Mouse (Mus musculus): ENCODE measurements around the gene Lrmp. TPM values are rescaled to one million over a fixed set of nuclear protein-coding genes. Genes with fewer than 3 reads are reported as not detected.
"Not testable (repeated sequence)": the region's sequence is repeated elsewhere in the genome, so short reads cannot be mapped to it uniquely, and the experiment has no call there.

The Lrmp gene
- 1 to 10 TPM in 1 of 4 experiments, under 1 TPM in 2, not detected in 1; 0.25 to 1.1 (median 0.34) TPM for total RNA-seq (2022)

DNA sequence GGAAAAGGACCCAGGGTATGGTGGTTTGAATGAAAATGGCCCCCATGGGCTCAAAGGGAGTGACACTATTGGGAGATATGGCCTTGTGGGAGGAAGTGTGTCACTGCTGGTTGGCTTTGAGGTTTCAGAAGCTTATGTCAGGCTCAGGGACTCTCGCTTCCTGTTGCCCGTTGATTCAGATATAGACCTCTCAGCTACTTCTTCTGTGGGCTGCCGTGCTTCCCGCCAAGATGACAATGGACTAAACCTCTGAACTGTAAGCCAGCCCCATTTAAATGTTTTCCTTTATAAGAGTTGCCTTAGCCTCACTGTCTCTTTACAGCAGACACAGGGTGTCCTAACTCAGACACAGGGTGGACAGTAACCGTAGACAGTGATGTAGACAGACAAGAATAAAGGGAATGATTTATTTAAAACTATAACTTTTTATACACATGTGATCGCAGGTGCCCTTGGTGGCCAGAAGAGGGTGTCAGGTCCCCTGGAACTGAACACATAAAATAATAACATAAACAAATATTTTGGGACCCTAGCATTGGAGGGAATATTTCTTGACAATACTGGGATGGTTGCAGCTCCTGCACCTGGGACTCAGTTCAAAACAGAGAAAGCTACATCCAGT is at the start of gene Lrmp:
TSS of gene Lrmp (plus strand) at position 178 of the 622 bp plus-strand sequence.
- DNase-seq (ENCODE audit: low spot score in 2 of 2), result no peak

GRCm38 (mm10) chr6:145066416-145066815 is 49.0 kb upstream of the Lrmp start:
- no peak for DNase-seq (ENCODE audit: low spot score in 2 of 2)

GRCm38 (mm10) chr6:145067679-145068078 is 47.8 kb upstream of the Lrmp start:
- DNase-seq (ENCODE audit: low spot score in 2 of 2), result no peak

DNA sequence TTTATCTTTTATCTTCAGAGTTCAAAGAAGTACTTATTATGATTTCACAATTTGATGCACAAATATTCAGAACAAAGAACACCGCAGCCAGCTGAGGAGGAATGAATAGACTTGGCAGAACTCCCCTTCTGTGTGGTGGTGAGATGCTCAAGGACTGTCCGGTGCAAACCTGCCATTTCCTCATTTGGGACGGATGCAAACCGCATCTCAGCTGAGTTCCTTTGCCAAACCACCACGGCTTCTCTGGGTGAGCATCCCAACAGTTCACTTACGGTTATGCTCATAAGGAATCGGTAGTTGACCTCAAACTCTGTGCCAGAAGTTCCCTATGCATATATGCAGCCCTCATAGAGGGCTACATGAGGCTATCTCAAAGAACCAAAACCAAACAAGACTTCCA is 46.1 kb upstream of the Lrmp start:
- DNase-seq (ENCODE audit: low spot score in 2 of 2), result no peak

DNA sequence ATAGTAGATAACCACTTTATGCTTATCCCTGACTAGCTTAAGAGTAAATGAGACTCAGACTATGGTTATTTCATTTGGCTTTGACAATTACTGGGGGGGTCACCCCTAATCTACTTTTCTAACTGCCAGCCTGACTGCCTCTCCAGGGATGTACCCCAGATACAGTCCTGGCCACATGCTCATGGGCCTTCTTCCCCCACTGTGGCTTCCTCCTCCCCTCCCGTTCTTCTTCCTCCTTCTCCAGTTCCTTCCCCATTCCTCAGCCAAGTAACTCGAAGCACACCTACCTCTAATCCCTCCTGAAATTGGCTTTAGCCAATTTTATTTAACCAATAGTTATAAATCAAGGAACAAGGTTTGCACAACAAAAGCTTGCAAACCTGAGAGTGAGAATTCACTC is 45.5 kb upstream of the Lrmp start:
- no peak for DNase-seq (ENCODE audit: low spot score in 2 of 2)

DNA sequence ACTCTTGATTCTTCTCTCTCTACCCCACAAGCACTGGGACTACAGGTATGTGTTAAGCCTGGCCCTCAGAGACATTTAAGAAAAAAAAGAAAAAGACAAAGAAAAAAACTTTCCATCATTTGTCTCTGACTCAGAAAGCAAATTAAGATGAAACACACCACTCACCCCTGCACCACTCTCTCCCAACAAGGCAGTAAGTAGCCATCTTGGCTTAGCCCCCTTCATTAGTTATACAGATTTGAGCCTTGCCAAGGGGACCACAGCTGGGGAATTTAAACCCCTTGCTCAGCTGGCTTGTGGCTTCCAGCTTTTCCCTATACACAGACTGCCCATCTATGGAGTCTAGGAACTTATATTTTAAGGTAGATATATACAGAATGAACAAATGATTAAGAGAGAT is 41.0 kb upstream of the Lrmp start:
- DNase-seq (ENCODE audit: low spot score in 2 of 2), result no peak

- DNase-seq (ENCODE audit: low spot score in 2 of 2), result no peak
These were observed 40.3 kb upstream of the Lrmp start for GRCm38 (mm10) chr6:145075088-145075547.

- DNase-seq (ENCODE audit: low spot score in 2 of 2), result no peak
These were observed 39.8 kb upstream of the Lrmp start, which contains the start of gene Bcat1 for GRCm38 (mm10) chr6:145075548-145076224. TSS of gene Bcat1 (minus strand) at chr6:145076184.

DNA sequence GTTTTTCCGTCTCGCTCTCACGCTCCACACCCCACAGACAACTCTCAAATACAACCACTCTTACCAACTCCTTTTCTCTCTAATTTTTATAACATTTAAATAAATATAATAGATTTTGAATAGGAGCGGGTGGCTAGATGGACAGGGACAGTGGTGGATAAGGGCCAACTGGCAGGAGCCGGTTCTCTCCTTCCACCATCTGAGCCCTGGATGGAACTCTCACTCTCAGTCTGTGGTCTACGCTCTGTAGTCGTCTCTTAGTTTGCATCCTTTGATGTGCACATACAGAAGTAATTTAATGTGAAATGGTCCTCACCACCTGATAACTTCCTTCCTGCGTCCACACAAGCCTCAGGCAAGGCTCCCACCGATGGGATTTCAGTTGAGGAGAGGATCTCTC is 39.2 kb upstream of the Lrmp start:
- DNase-seq (ENCODE audit: low spot score in 2 of 2), result no peak

DNA sequence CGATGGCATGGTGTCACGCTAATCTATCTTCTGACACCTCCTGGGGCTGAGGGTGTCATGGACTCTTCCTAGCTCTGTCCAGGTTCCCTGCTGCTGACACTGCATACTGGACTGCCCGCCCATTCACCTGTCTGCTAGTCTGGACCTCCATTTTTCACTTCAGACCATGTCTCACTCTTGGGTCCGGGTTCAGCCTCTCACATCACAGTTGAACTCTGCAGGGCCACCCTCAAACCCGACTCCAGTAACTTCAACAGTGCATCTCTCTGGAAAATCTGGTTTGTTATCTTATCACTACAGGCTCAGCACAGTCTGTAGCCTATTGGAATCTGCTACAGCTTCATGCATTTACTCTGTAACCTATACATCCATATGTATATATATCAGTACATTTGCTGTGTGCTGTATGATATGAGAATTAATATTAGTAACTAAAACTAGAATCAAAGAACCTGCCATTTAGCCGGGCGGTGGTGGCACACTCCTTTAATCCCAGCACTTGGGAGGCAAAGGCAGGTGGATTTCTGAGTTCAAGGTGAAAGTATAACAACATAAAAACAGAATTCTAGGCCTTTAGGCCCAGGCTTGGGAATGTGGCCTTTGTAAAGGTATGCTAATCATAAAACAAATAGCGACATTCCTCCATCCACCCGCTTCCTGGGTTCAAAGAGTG is 36.2 kb upstream of the Lrmp start:
- DNase-seq (ENCODE audit: low spot score in 2 of 2), result no peak

DNA sequence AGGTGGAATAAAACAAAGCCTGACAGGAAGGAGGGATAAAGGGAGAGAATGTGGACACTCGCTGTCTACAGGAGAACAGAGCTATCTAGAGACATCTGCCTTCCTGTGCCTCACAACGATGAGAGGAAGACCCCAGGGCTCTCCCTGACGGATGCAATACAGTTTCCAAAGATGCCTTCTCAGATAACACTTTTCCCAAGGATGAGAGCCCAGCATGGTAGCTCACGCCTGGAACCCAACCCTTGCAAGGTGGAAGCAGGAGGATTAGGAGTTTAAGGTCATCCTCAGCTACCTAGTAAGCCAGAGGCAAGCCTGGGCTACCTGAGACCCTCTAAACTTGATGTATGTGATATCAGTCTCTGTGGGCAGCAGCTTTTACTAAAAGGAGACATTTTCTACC is 33.7 kb upstream of the Lrmp start:
- DNase-seq (ENCODE audit: low spot score in 2 of 2), result no peak

- DNase-seq (ENCODE audit: low spot score in 2 of 2), result no peak
These were observed 30.9 kb upstream of the Lrmp start for GRCm38 (mm10) chr6:145084343-145085117.

DNA sequence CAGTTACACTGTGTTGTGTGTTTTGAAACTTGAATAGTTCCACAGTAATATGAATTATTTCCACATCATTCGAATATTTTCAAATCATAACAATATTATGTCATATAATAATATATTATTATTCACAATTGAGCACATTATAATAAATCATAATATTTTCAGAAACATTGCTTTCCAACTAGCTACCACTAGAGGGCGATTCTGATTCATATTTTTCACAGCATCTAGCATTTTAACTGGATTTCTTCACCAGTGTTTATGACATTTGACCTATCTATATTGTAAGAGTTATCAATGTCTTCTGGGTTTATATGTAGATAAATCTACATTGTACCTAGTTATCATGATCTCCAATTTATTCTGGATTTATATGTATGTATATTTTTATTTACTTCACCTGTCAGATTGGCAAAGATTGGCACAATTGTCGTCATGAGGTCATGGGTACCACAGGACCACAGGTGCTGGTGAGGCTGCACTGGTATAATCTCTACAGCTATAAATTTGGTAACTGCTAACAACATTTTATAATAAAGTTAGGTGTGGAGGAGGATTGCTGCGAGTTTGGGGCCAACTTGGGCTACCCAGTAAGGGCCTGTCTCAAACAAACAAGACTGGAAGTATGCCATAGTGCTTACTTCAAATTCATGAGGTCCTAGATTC is 26.9 kb upstream of the Lrmp start:
- no peak for DNase-seq (ENCODE audit: low spot score in 2 of 2)

DNA sequence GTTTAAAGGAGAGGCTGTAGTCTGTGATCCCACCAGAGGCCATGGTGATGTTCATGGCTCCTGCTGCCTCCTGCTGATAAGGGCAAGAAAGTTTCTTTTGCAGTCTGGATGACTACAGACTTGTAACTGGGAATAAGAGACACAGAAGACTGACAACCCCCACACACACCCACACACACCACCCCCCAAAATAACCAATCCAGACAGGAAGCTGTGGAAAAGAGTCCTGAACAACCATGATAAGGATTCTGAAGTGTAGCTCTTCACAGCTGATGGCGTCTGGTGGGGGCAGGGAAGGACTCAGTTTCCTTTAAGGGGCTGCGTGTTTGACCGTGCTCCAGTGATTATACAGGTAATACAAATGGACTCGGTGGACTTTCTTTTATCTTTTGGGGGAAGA is 26.1 kb upstream of the Lrmp start:
- no peak for DNase-seq (ENCODE audit: low spot score in 2 of 2)

DNA sequence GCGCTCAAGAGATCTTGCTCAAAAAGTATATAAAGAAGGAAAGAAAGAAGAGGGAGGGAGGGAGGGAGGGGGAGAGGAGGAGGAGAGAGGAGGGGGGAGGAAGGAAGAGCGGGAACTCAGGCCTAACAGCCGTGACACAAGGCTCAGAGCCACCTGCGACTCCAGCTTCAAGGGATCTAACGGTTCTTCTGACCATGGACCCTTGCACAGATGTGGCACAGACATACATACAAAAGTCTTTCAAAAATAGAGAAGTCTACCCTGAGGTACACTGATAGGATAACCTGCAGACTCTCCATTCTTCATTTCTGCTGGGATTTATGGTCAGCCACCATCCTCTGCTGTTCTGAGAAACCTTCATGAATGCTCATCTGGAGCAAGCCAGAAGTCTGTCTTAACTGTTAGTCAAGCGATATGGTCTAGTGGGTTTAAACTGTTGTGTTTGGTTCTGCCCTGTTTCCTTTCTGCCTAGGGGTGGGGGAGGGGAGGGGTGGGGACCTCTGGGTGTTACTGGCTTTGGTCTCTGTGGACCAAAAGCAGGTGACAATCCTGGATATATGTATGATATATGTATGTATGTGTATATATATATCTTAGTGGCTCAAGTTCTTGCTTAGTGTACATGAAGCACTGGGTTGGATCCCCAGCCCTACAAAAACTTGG is 25.1 kb upstream of the Lrmp start:
- DNase-seq (ENCODE audit: low spot score in 2 of 2), result no peak

- DNase-seq (ENCODE audit: low spot score in 2 of 2), result no peak
These were observed 24.5 kb upstream of the Lrmp start for GRCm38 (mm10) chr6:145090928-145091327.

- no peak for DNase-seq (ENCODE audit: low spot score in 2 of 2)
These were observed 23.5 kb upstream of the Lrmp start for GRCm38 (mm10) chr6:145091998-145092397.

- DNase-seq (ENCODE audit: low spot score in 2 of 2), result not testable (repeated sequence)
These were observed 22.3 kb upstream of the Lrmp start for GRCm38 (mm10) chr6:145093038-145093622.

DNA sequence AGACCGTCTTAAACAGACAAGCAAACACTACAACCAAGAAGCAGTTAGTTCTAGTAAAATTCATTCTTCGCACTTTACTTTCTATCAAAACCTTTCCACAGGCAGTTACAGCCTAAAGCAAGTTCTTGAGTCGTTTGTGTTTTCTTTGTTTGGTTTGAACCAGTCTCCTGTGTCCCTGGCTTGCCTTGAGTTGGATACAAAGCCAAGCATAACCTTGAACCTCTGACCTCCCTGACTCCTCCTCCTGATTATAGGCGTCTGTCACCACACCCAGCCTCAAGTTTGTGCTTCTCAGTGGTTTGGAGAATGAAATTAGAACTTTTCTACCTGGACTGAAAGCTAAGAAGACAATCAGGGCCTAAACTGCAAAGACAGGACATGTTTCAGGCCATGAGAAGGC is 21.0 kb upstream of the Lrmp start:
- DNase-seq (ENCODE audit: low spot score in 2 of 2), result no peak

DNA sequence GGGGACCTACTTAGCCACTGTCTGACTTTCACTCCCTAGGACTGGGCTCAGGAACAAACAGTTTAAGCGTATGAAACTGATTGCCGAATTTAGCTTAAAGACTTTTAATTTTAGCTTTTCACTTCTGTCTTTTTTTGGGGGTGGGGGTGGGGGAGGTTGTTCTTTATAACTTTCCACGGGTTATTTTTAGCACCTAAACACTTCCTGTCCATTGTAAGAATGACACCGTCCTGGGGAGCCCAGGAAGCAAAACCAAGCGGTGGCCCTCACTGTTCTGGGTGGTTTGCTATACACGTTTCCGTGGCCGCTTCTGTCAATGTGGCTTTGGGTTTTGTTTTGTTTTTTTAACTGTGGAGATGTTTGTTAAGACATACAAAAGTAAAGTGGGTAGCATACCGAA is 14.5 kb upstream of the Lrmp start:
- no peak for DNase-seq (ENCODE audit: low spot score in 2 of 2)
